Mouse (Mus musculus) retina, adult 2 months (tissue): ENCODE results near the gene Aim2.
A peak's percentile ranks its signal among the peaks of the same experiment; 100 is the strongest.

ENCODE experiments used
- DNase-seq: peaks from one replicate; pipeline ENCODE4 v3.0.0-alpha.2; 2012; ENCODE audit warnings: low read depth, low spot score

Aim2 gene

DNA sequence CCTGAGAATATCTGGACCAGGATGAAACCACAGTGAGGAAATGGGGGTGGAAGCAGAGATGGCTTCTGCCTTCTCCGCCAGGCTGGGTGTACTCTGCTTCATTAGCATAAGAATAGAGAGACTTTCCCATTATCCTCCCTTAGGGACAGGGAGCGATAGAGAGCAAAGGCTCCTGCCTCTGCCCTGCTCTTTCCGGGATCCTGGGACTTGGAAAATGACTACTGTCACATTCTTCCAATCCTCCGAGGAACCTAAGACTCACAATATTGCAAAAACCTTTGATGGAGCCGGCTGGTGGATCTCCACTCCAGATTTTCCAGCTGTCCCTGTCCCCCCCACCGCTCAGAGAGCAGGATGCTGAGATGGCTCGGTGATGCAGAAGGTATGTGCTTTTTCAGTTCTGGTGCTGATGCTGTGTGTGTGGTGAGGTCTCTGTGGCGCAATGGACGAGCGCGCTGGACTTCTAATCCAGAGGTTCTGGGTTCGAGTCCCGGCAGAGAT is 39.3 kb downstream of the Aim2 start:
- no peak for DNase-seq

DNA sequence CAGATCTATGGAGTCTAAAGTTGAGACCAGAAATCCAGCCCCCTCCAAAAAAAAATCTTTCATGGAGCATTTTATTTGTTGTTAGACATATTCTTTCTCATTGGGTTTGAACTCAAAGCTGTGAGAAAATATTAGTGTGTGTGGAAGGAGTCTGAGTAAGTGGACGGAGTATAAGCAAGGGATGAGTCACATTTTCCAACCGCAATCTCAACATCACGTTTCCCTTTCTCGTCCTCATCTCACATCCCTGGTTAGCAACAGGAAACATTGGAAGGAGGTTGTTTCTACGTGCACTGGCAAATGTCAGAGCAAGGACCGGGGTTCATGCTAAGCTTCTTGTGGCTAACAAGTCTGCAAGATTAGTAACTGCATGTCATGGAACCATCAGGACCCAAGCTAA is 41.1 kb downstream of the Aim2 start:
- no peak for DNase-seq

DNA sequence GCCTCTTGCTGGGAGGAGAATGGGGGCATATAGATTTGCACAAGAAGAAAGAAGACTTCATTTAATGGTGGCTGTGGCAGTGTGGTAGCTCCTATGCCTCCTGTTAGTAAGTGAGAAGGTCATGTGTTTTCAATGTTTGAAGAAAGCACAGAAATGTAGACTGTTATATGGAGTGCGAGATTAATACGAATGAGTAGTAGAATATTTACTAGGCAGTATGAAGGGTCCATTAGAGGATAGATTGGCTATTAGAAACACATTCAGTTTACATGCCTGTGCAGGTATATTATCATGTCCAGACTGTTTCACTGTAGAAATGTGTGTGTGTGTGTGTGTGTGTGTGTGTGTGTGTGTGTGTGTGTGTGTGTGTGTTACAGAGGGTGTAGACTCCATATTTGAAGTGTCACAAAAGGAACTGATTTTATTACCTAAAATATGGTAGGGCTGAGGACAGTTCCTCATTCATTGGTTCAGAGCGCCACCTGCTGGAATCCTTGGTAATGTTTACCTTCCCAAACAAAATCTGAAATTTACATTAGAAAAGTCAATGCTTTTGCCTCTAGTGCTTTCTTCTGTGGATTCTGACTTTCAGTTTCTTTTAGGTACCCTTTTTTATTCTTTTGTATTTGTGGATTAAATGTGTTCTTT is 47.8 kb downstream of the Aim2 start:
- peak; percentile 43 for DNase-seq

DNA sequence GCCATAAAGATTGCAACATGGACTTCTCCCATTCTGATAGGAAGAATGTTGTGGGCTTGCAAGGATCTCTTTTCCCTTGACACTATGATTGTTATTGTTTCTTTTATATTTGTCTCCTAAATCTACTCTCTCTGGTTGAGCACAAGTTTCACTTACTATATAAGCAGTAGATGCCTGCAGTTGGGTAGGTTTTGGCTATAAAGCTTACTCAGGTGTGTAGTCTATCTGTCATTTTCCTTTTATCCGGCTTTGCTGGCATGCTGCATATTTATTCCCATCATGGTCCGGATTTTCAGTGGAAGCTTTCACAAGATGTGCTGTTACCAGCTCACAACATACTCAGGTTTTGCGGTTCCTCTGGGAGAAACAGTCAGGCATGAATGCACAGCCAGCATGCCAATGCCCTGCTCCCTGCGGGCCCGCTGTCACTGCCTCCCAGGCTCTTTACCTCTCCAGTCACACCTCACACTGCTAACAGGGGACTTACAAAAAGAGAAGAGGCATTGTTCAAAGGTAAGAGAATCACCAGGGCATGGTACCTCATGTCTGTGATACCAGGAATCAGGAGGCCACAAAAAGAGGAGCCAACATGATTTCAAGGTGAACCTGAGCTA is 54.1 kb downstream of the Aim2 start:
- DNase-seq: no peak

DNA sequence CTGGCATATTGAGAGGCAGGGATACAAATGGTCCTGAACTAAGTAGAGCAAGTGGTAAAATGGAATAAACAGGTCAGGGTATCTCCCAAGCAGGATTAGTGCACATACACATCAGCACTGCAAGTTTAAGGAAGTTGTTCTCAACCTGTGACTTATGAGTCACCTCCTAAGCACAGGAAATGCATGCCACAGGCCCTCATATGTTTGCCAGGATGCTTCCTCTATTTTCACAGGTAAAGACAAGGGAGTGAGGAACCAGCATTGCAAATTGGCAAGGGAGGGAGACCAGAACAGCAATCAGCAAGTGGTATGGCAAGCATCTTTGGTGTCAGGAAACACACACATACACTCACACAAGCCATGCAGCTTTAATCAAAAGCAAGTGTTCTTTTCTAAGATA is 58.4 kb downstream of the Aim2 start:
- no peak for DNase-seq

DNA sequence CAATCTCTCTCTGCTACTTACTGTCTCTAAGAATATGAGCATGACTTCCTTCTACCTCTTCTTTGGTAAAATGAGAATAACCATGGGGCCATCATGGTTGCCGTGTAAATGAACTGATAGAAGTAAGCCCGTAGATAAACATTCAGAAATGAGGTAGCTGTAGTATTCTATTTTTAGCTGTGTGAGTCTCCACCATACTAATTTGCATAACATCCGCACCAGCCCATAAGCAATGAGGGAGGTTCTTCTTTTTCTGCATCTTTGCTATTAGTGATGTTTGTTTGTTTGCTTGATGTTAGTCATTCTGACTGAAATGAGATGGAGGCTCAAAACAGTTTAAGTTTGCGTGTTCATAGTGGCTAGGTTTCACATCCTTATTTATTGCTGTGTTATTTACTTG is 61.2 kb downstream of the Aim2 start:
- no peak for DNase-seq

DNA sequence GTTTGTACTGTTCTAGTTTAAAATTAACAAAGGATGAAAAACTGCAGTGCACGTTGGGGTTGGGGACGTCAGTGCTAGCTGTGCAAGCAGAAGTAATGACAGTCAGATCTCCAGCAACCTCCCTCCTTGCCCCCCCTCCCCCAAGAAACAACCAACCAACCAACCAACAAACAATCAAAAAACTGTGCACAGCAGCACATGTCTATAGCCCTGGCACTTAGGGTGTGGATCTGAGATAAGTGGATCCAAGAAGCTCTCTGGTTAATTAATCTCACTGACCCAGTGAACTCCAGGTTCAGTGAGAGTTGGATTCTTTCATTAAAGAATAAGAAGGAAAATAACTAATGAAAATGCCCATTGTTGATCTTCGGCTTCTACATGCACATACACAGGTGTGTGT is 64.0 kb downstream of the Aim2 start:
- DNase-seq: no peak

DNA sequence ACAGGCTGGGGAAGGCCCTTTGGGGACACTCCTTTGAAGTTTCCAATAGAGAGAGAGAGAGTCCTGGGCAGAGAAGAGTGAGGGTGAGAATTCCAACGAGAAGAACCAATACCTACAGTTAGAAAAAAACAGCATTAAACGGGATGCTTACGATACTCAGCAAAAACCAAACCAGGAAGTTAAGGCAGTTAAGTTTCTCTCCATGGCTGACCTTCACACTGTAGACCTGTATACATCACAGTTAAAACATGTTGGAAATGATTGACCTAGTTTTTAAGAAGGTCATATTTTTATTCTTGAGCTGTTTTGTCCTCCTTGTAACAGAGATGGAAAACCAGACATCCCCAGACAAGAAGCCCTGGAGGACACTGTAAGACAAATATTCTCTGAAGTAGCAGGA is 67.8 kb downstream of the Aim2 start:
- DNase-seq: no peak

DNA sequence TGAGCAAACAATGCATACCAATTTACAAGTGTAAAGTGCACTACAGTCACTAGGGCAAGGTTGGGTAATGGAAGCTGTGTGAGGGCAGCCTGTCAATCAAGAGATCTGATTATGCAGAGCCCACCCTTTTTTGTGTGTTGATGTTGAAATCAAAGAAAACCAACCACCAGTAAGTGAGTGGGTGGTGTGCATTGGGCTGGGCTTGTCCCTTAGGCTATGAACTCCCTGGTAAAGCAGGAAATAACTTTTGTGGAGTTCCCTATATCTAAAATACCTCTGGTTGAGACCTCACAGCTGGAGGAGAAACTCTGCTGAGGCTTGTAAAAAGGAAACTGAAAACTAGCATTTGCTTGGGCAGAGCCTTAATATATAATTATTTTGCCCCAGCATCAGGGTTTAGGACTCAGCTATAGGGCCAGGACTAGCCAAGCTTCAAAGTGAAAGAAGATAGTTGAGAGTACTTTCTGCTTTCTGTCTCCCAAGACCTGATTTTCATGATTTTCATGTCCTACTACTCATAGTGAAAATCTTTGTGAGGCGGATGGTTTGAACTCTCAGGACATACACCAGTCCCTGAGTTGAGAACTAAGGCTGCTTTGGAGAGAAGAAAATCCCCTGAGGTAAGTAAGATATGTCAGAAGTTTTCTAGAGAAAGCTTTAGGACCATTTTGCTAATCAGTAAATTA is 68.4 kb downstream of the Aim2 start:
- DNase-seq: no peak

DNA sequence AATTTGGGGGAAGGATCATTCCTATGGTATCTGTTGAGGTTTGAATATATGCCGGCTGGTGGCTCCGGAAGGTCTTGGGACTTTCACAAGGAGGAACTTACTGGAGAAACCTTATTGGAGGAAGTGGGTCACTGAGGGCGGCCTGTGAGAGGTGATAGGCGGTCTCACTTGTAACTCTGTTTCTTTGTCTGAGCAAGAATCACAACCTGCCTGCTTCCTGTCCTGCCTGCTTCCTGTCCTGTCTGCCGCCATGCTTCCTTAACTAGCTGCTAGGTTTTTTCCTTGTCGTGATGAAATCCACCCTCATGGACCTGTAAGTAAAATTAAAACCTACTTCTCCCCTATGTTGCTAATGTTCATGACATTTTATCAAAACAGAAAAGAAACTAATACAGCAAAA is 69.7 kb downstream of the Aim2 start:
- DNase-seq: no peak

DNA sequence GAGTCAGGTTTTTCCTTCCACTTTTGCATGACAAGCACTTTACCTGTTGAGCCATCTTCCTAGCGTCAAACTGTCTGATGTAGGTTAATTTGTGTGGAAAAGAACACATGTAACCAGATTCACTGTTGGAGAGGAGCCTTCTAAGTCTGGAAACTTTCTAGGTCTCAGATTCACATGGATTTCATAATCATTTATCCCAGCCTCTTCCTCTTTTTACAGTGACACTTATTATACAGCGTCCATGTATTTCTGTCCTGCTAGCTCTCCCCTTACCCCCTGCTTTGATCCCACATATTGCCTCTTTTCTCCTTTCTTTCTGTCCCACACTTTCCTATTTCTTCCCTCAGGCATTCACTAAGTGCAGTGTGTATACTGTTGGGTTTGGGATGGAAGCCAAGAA is 75.7 kb downstream of the Aim2 start:
- no peak for DNase-seq

DNA sequence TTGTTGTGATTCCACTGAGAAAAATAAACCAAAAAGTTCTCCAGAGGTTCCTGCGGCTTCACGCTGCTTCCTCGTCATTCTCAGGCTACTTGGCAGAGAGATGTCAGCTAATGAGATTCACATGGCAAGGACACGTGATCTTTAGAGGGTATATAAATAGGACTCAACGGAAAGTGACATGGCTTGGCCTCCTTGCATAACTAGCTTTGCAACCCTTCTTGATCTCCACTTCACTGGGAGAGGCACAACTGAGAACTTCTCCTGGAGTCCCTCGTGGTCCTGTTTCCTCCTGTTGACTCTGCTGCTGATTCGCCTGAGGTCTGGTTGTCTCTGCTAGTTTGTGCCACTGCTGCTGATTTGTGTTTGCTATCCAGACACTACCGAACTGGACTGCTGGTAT is 76.7 kb downstream of the Aim2 start:
- no peak for DNase-seq

DNA sequence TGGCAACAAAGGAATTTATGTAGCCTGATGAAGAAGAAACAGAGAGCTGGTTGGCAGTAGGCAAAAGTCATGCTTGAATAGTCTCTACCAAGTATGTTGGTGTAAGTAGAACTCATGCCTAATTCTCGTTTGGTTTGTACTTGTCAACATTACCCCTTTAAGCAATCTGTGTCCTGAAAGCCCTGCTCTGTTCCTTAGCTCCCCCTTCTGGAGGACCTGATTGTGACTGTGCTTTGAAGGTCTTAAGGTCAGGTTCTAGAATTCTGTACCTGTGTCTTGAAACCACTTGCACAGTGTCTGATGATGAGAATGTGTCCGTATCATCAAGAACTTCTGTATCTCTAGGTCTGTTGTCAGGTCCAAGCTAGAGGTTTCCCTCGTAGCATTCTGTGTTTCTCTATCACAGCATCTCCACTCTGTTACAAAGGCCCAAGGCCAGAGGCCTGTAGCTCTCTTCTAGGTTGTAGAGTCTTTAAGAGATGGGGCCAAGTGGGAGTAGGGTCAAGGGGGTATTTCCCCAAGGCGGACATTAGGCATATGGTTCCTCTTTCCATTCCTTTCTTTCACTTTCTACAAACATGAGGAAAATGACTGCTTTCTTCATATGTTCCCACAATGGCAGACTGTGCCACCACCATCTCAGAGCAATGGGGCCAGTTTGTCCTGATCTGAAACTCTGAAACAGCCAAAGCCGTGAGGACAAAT is 79.5 kb downstream of the Aim2 start:
- no peak for DNase-seq

DNA sequence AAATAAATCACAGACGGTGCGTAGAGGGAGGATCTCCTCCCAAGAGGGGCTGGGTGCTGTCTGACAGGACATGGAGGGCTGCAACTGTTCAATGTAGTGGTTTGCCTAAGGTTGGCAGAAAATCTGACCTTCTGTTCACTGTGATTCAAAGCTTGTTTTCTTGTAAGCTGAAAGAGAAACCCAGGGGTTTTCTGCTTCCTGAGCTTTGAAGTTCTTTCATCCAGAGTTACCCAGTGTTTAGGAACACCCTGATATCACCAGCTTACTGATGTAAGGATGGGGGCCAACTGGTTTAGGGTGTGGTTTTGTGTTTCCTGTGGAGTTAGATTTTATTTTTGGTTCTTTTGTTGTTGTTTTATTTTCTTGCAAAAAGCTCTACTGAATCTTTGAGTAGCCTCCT is 81.7 kb downstream of the Aim2 start:
- no peak for DNase-seq

DNA sequence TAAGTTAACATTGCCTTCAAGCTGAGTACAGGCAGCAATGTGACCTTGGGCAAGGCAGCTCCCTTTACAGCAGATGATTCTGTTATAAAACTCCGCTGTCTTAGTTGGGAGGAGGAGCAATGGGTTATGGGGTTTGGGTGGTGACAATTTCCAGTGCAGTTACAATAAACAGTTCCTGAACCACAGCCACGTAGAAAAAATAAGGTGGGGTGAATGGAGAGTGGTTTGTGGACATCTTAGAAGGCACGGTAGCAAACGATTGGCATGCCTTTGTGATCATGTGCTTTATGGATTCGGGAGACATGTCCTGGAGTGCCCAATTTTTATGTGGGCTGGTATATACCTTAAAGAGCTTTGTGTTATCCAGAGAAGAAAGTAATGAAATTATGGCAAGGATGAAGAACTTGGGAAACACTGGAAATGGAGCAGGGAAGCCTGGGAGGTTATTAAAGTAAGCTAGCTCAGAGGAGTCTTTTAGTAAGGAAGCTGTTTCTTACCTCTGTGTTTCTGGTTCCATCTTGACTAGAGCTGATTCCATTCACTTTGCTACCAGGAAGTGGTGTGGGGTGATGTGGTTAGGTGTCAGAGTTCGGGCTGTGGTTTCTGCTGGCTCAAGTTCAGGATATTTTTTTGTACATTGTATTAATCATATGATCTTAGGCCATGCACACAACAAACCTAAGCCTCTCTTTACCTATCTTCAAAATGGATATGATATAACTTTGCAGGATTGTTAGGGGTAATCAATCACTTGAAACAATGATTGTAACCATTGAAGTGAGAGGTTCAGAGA is 86.7 kb downstream of the Aim2 start:
- DNase-seq: no peak

DNA sequence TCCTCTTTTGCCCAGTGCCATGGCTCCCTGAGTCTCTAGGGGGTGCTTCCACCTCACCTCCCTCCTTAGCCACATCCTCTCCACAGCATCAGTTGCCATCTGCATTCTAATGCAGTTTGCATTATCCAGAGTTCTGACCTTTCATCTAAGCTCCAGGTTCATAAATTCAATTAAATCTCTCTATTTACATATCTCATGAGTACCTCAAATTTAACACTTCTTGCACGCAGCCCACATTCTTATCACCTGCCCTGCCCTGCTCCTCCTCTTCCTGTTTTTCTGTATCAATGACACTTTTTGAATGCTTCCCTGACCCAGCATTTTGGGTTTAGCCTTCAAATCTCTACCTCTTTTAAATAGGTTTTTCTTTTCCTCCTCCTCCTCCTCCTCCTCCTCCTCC is 90.0 kb downstream of the Aim2 start:
- DNase-seq: no peak

DNA sequence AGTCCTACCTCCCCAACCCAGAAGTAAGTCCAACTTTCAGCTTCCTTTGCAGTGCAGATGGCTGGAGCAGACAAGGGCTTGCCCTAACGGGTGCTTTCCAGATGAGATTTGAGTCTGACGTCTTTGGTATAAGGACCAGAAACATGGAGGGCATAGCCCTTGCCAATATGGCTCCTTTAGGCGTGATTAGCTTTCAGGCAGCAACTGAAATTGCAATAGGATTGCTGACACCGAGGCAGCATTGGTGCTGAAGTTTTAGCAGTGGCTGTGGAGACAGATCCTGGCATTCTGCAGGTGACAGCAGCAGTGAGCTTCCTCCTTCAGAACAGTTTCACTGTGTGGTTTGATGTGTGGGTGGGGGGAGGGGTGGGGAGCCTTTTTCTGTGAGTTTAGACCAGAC is 90.5 kb downstream of the Aim2 start:
- DNase-seq: no peak

DNA sequence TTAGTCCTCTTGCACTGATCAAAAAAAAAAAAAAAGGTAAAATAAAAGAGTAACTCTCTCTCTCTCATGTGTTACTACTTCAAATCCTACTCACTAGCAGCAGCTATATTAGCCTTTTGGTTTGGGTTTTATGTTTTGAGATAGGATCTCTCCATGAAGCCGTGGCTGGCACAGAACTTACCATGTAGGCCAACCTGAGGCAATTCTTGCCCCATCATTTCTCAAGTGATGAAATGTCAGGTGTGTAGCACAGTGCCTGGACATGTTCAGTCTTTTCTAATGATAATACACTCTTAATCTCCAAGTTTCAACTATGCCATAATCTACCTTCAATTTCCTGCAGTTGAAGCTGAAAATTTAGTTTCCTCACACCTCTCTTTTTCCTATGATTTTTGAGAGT is 92.4 kb downstream of the Aim2 start:
- DNase-seq: no peak

DNA sequence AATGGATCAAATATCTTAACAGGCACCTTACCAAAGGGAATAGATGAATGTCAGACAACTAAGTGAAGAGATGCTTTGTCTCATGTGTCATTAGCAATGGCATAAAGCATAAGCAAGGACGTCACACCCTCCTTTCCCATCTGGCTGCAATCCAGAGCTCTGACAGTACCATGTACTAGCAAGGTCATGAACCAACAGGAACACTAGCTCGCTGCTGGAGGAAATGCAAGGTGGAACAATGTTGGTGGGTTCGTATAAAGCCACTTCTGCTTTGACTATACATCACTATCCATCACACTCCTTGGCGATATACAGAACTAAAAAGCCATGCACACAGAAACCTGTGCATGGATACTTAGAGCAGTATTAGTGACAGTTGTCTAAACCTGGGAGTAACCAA is 96.4 kb downstream of the Aim2 start:
- no peak for DNase-seq

DNA sequence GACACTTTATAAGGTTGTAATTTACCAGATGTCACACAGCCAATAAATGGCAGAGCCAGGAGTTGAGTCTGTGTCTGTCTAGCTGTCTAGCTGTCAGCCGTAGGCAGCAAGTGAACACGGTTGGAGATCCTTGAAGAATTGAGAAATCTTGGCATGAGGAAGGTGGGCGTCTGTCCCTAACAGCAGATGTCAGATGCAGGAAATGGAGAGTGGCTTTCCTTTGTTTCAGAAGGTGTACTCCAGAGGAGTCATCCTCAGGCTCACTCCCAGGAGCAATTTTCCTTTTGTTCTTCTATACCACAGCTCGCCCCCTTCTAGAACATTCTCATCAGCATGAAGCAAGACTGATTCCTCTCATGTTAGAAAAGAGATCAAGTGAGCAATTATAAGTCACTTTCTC is 99.9 kb downstream of the Aim2 start:
- no peak for DNase-seq

DNA sequence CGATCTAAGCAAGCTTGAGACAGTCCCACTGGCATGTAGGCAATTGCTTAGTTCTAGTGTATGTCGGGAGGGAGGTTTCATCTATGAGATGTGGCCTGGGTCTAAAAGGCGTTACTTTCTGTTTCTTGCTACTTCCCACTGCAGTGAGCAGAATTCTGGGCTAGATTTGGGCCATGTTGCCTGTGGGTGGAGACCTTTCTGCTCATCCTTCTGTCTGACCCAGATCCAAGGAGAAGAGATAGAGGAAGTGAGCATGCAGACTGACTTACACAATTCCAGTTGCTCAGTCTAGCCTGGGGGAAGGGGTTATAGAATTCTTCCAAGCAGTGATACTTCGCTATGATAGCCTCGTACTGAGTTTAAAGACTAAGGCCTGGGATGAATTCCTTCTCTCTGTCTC is 101.0 kb downstream of the Aim2 start:
- DNase-seq: no peak
